Mouse (Mus musculus) embryonic facial prominence, embryonic 14.5 days (tissue): Measurements from ENCODE around the gene Acot7. TPM values are rescaled to one million over a fixed set of nuclear protein-coding genes. Genes with fewer than 3 reads are reported as not detected.
A peak's percentile ranks its signal among the peaks of the same experiment; 100 is the strongest.
"Not testable (repeated sequence)": the region's sequence is repeated elsewhere in the genome, so short reads cannot be mapped to it uniquely, and the experiment has no call there.

Source experiments
- ATAC-seq: fragments of 200-750 bp; cut with Nextera tagmentation; 2 replicates; pipeline ENCODE4 v1.8.0; 2017; ENCODE audit warnings: low read depth, moderate number of reproducible peaks, moderate TSS enrichment
- DNase-seq: peaks from one replicate; pipeline ENCODE4 v3.0.0-alpha.2; 2015; ENCODE audit warnings: low spot score
- H3K27ac ChIP-seq: fragments of 300-500 bp; sonication (generic); replicated peaks from 2 replicates; pipeline ENCODE4 v1.5.1; 2014; ENCODE audit warnings: low read depth, mild to moderate bottlenecking, low read length, moderate library complexity
- H3K27me3 ChIP-seq: fragments of 300-500 bp; sonication (generic); replicated peaks from 2 replicates; pipeline ENCODE4 v1.6.1; 2014; ENCODE audit warnings: low read length; ENCODE audit not compliant: control insufficient read depth, insufficient read depth
- H3K36me3 ChIP-seq: fragments of 300-500 bp; sonication (generic); 2 replicates; pipeline ENCODE4 v1.6.1; 2014; ENCODE audit warnings: low read length, mixed read lengths; ENCODE audit not compliant: control insufficient read depth, insufficient read depth
- H3K4me1 ChIP-seq: fragments of 300-500 bp; sonication (generic); 2 replicates; pipeline ENCODE4 v1.6.1; 2014; ENCODE audit warnings: antibody characterized with exemption, low read length; ENCODE audit not compliant: control insufficient read depth, insufficient read depth
- H3K4me2 ChIP-seq: fragments of 300-500 bp; sonication (generic); 2 replicates; pipeline ENCODE4 v1.6.1; 2014; ENCODE audit warnings: low read depth, mild to moderate bottlenecking, low read length, moderate library complexity, mixed read lengths
- H3K4me3 ChIP-seq: fragments of 300-500 bp; sonication (generic); 2 replicates; pipeline ENCODE4 v1.5.1; 2014; ENCODE audit warnings: low read depth, mild to moderate bottlenecking, low read length
- H3K9ac ChIP-seq: fragments of 300-500 bp; sonication (generic); 2 replicates; pipeline ENCODE4 v1.6.1; 2014; ENCODE audit warnings: low read depth, mild to moderate bottlenecking, low read length, moderate library complexity, mixed read lengths
- H3K9me3 ChIP-seq: fragments of 300-500 bp; sonication (generic); 2 replicates; pipeline ENCODE4 v1.6.1; 2016; ENCODE audit warnings: low read length; ENCODE audit not compliant: control insufficient read depth
- WGBS: fragments of 180-500 bp; shearing (Covaris S2); extraction: QIAGEN DNeasy Blood & Tissue Kit; methylation state at CpG from one replicate; pipeline ENCODE4 v1.1.7; 2014; 5-methylcytosine and 5-hydroxymethylcytosine counted together
- polyA plus RNA-seq: library from polyadenylated mRNA; unstranded; fragments of >200 nt; fragmentation: Nextera tagmentation; extraction: Ambion mirVana; gene quantifications from 2 replicates; pipeline ENCODE4 v1.2.1, GENCODE M21; 2014

Gene Acot7
- polyA plus RNA-seq, 1 experiment from 2014 or later = 71.8 TPM

DNA sequence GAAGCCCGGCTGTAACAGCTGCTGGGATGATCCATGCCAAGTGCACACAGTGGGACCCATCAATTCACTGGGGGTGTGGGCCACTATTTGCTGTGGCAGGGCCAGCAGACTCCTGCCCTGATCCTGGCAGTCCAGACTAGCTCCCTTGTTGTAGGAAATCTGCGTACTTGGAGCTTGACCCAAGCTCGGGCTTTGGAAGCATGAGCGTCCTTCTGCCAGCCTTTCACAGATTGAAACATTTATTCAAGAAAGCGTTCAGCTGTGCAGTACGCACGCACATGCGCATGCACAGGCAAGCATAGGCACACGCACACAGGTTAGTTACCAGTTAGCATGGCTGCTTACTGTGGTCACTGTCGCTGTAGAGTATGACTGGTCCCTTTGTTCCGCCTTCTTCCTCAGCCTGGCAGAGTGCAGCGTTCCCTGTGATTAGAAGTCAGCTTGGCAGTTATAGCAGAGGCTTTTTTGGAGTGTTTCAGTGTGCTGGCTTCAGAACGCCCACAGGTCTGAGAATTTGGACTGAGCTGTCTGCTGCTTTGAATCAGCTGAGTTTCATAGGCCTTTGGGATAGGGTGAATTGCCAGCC is 49.1 kb downstream of the Acot7 start:
- Histone ChIP-seq H3K4me1 (peaks cover 6% of the 10 kb centered on the region), H3K27ac (peak overlapping the region; percentile 54), H3K36me3 (0 out of 2 replicates have a peak, but pooled peaks cover 3% of the 10 kb centered on the region), H3K27me3 (no peaks in the 10 kb centered on the region), H3K4me2 (no peak overlapping the region), H3K9ac (0 out of 2 replicates have a peak overlapping the region, but pooled peaks have one; percentile 4), H3K9me3 (no peaks in the 10 kb centered on the region), H3K4me3 (no peak overlapping the region)
- ATAC-seq = peak; percentile 51
- 59% methylated on average over 13 of the region's 13 CpGs for WGBS
- DNase-seq = peak; percentile 30

DNA sequence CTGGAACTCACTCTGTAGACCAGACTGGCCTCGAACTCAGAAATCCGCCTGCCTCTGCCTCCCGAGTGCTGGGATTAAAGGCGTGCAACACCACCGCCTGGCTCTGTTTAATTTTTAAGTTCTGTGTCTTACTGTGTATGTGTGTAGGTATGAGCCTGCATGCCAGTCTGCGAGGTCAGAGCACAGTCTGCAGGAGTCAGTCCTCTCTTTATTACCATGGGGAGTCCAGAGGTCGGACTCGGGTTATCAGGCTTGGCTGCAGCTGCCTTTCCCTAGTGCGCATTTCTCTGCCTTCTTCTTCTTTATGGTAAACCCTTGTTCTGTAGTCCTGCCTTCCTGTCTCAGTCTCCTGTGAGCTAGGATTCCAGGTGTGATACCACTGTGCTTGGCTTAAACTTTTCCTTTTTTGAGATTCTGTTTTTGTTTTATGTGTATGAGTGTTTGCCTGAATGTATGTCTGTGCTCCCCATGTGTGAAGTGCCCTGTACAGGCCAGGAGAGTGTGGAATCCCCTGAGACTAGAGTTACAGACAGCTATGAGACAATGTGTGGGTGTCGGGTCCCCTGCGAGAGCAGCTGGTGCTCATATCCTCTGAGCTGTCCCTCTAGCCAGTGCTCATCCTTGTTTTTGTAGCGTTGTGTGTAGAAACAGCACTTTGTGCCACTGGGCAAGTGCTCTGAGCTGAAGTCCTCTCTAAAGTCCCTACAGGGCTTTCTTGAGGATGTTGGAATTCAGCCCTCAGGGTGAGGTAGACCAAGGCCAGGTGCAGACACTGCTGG is 50.0 kb downstream of the Acot7 start:
- DNase-seq (no peak), ATAC-seq (no peak)
- Histone ChIP-seq H3K4me1 (no peaks in the 10 kb centered on the region), H3K4me3 (no peak overlapping the region), H3K9me3 (no peaks in the 10 kb centered on the region), H3K27ac (0 out of 2 replicates have a peak overlapping the region, but pooled peaks have one; percentile 54), H3K27me3 (no peaks in the 10 kb centered on the region), H3K4me2 (no peak overlapping the region), H3K9ac (no peak overlapping the region), H3K36me3 (0 out of 2 replicates have a peak, but pooled peaks cover 3% of the 10 kb centered on the region)
- 81% methylated on average over 12 of the region's 12 CpGs for WGBS

GRCm38 (mm10) chr4:152230331-152230730 is 52.4 kb downstream of the Acot7 start:
- ATAC-seq = peak; percentile 26; the same call in 1 of the 2 replicates
- H3K27me3 ChIP-seq, H3K36me3 ChIP-seq, H3K4me1 ChIP-seq, H3K9ac ChIP-seq, H3K27ac ChIP-seq, H3K4me3 ChIP-seq, H3K9me3 ChIP-seq, H3K4me2 ChIP-seq: not testable (repeated sequence)
- DNase-seq = peak; percentile 14
- WGBS = 31% methylated on average over 4 of the region's 4 CpGs

DNA sequence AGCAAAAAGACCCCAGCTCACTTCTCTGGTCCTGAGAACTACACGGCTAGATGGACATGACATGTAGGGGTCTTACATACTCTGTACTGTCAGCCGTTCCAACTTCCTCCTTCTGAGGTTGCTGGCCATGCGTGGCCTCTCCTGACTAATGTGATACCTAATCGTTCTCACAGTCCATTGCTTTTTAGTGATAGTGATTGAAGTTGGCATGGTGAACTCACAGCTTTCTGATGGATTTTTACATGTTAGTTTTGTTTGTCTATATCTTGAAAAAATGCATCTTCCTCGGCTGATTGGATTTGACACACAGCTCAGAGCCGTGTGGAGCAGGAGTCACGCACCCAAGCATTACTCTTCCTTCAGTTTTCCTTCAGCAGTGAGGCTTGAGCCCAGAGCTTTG is 53.4 kb downstream of the Acot7 start:
- Histone ChIP-seq H3K4me1 (no peaks in the 10 kb centered on the region), H3K36me3 (0 out of 2 replicates have a peak, but pooled peaks cover 3% of the 10 kb centered on the region), H3K4me2 (no peak overlapping the region), H3K27me3 (no peaks in the 10 kb centered on the region), H3K9me3 (no peaks in the 10 kb centered on the region), H3K27ac (no peak overlapping the region), H3K9ac (no peak overlapping the region), H3K4me3 (no peak overlapping the region)
- DNase-seq = no peak
- no peak for ATAC-seq
- 82% methylated on average over 7 of the region's 7 CpGs for WGBS

- Histone ChIP-seq H3K4me1 (no peaks in the 10 kb centered on the region), H3K4me2 (no peak overlapping the region), H3K27me3 (no peaks in the 10 kb centered on the region), H3K4me3 (no peak overlapping the region), H3K9me3 (no peaks in the 10 kb centered on the region), H3K36me3 (0 out of 2 replicates have a peak, but pooled peaks cover 3% of the 10 kb centered on the region), H3K27ac (no peak overlapping the region), H3K9ac (no peak overlapping the region)
- ATAC-seq (no peak), DNase-seq (no peak)
- WGBS = 85% methylated on average over 4 of the region's 4 CpGs
Measured at GRCm38 (mm10) chr4:152232411-152232903, 54.5 kb downstream of the Acot7 start.

GRCm38 (mm10) chr4:152239974-152240373 is 62.0 kb downstream of the Acot7 start:
- WGBS = 63% methylated on average over 4 of the region's 4 CpGs
- H3K27me3 ChIP-seq = no peaks in the 10 kb centered on the region
- H3K36me3 ChIP-seq = 0 out of 2 replicates have a peak, but pooled peaks cover 3% of the 10 kb centered on the region
- no peak for ATAC-seq
- DNase-seq = no peak
- H3K4me1 ChIP-seq = no peaks in the 10 kb centered on the region
- no peak overlapping the region for H3K27ac ChIP-seq
- H3K9me3 ChIP-seq = no peaks in the 10 kb centered on the region
- H3K9ac ChIP-seq = no peak overlapping the region
- H3K4me3 ChIP-seq = no peak overlapping the region
- H3K4me2 ChIP-seq = no peak overlapping the region

GRCm38 (mm10) chr4:152243241-152243891 is 65.4 kb downstream of the Acot7 start:
- H3K9ac ChIP-seq = no peak overlapping the region
- WGBS = 85% methylated on average over 9 of the region's 9 CpGs
- H3K4me2 ChIP-seq = no peak overlapping the region
- no peak overlapping the region for H3K4me3 ChIP-seq
- ATAC-seq (no peak), DNase-seq (no peak)
- no peaks in the 10 kb centered on the region for H3K36me3 ChIP-seq
- H3K9me3 ChIP-seq = no peaks in the 10 kb centered on the region
- H3K4me1 ChIP-seq = no peaks in the 10 kb centered on the region
- no peaks in the 10 kb centered on the region for H3K27me3 ChIP-seq
- no peak overlapping the region for H3K27ac ChIP-seq

- Histone ChIP-seq H3K9me3 (no peaks in the 10 kb centered on the region), H3K4me2 (no peak overlapping the region), H3K9ac (no peak overlapping the region), H3K27ac (no peak overlapping the region), H3K4me1 (no peaks in the 10 kb centered on the region), H3K36me3 (no peaks in the 10 kb centered on the region), H3K4me3 (no peak overlapping the region), H3K27me3 (no peaks in the 10 kb centered on the region)
- no peak for DNase-seq
- ATAC-seq = no peak
- WGBS = 89% methylated on average over 8 of the region's 8 CpGs
Measured at GRCm38 (mm10) chr4:152243969-152244368, 66.0 kb downstream of the Acot7 start.
